Mouse (Mus musculus): ENCODE measurements around the gene Tmem30c. TPM values are rescaled to one million over a fixed set of nuclear protein-coding genes. Genes with fewer than 3 reads are reported as not detected.
A peak's percentile ranks its signal among the peaks of the same experiment; 100 is the strongest.

Tmem30c gene
- not detected in 2 replicates for polyA plus RNA-seq (2015; fragmentation: Nextera tagmentation; extraction: Ambion mirVana)

GRCm38 (mm10) chr16:57292765-57293164 lies at the start of gene Tmem30c:
Gene Tmem30c (minus strand): TSS chr16:57292865.
- Histone ChIP-seq H3K36me3 (ENCODE audit: insufficient read depth, low read length) (no peaks in the 10 kb centered on the region), H3K4me1 (replicated peaks; ENCODE audit: insufficient read depth, low read length) (no peaks in the 10 kb centered on the region), H3K27me3 (ENCODE audit: insufficient read depth, low read length) (no peaks in the 10 kb centered on the region), H3K9ac (ENCODE audit: low read depth, low read length) (no peak within 1 kb of the TSS), H3K9me3 (replicated peaks; ENCODE audit: low read length) (no peaks in the 10 kb centered on the region), H3K4me2 (ENCODE audit: low read length) (no peak within 1 kb of the TSS), H3K4me3 (replicated peaks; ENCODE audit: low read depth, low read length) (no peak within 1 kb of the TSS), H3K27ac (no peak within 1 kb of the TSS)
- ATAC-seq (replicated peaks; ENCODE audit: low FRiP score, low read depth): no peak
- no peak for DNase-seq (ENCODE audit: low spot score)
- WGBS: 84% methylated on average over 2 of the region's 2 CpGs
- TF ChIP-seq CTCF (IDR thresholded peaks at IDR 0.05; ENCODE audit: low read depth): no peak

- H3K4me1 ChIP-seq (replicated peaks; ENCODE audit: insufficient read depth, low read length): peaks cover 8% of the 10 kb centered on the region
- no peaks in the 10 kb centered on the region for H3K9me3 ChIP-seq (replicated peaks; ENCODE audit: low read length)
- H3K4me2 ChIP-seq (ENCODE audit: low read length): no peak overlapping the region
- TF ChIP-seq CTCF (IDR thresholded peaks at IDR 0.05; ENCODE audit: low read depth): no peak
- H3K27ac ChIP-seq: no peak overlapping the region
- H3K27me3 ChIP-seq (ENCODE audit: insufficient read depth, low read length): no peaks in the 10 kb centered on the region
- H3K4me3 ChIP-seq (replicated peaks; ENCODE audit: low read depth, low read length): no peak overlapping the region
- ATAC-seq (replicated peaks; ENCODE audit: low FRiP score, low read depth): no peak
- 69% methylated on average over 5 of the region's 5 CpGs for WGBS
- no peaks in the 10 kb centered on the region for H3K36me3 ChIP-seq (ENCODE audit: insufficient read depth, low read length)
- H3K9ac ChIP-seq (ENCODE audit: low read depth, low read length): no peak overlapping the region
- no peak for DNase-seq (ENCODE audit: low spot score)
Measured at GRCm38 (mm10) chr16:57340613-57340898, 47.9 kb upstream of the Tmem30c start.

DNA sequence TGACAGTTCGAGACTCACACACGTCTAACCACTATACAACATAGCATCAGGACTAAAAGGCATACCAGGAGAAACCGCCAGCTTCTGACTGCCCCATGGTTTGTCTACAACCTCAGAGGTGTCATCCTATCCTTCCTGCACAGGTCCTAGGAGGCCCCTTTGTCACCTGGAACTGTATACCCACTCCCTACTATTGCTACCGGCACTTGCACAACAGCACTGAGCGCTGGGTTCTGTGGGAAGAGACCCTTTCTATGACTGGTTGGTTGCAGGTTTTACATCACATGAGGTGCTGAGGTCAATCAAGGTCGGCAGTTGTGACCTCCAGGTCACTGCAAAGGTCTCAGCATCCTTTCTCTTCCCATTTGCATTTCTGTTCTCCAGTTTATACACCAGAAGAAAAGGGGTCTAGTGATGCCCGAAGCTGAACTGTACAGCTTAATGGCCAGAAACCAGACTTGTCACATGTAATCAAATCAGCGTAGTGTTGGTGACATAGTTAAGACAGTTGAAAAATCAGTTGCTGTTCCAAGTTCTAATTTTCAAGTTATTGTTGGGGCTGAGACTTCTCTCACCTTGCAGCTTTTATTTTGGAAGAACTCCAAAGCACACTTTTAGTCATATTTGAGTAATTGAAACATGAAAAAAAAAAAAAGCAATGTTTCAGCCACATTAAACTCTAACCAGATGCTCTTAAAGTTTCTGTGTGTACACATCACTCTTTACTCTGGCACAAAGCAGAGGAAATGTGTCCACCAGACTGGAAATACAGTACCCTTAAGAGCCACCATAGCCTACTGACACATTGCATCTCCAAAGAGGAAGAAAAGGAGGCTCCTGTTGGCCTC lies 47.3 kb upstream of the Tmem30c start:
- Histone ChIP-seq H3K4me3 (replicated peaks; ENCODE audit: low read depth, low read length) (no peak overlapping the region), H3K4me1 (replicated peaks; ENCODE audit: insufficient read depth, low read length) (peaks cover 8% of the 10 kb centered on the region), H3K9ac (ENCODE audit: low read depth, low read length) (no peak overlapping the region), H3K27me3 (ENCODE audit: insufficient read depth, low read length) (no peaks in the 10 kb centered on the region), H3K36me3 (ENCODE audit: insufficient read depth, low read length) (no peaks in the 10 kb centered on the region), H3K27ac (no peak overlapping the region), H3K9me3 (replicated peaks; ENCODE audit: low read length) (no peaks in the 10 kb centered on the region), H3K4me2 (ENCODE audit: low read length) (no peak overlapping the region)
- ATAC-seq (replicated peaks; ENCODE audit: low FRiP score, low read depth): peak; percentile 21; the same call in 1 of the 2 replicates
- no peak for TF ChIP-seq CTCF (IDR thresholded peaks at IDR 0.05; ENCODE audit: low read depth)
- 78% methylated on average over 8 of the region's 8 CpGs for WGBS
- no peak for DNase-seq (ENCODE audit: low spot score)

DNA sequence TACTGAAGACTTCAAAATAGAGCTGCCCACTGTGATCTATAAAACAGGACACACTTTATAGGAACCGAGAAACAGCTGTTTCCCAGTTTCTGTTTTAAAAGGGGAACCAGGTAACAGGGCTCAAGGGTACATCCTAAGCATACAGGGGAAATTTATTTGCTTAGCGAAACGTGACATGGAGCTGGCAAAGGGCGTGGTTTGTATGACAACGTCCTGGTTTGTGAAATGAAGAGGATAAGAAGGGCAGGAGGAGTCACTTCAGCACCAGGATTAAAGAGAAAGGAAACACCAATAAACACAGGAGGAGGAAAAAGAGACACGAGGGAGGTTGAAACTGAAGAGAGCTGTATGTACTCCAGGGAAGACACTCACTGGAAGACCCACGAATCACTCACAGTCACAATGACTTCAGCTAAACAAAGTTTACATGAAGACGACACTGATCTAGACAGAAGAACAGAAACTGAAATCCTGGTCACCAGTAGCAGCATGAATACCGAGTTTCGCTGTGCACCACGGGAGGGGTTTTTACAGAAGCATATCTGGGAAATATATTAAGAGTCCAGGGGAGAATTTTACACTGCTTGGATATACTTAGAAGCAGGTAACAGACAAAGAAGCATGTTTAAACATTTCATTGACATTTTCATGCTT lies 44.2 kb upstream of the Tmem30c start:
- ATAC-seq (replicated peaks; ENCODE audit: low FRiP score, low read depth) (no peak), DNase-seq (ENCODE audit: low spot score) (peak; percentile 46)
- TF ChIP-seq CTCF (IDR thresholded peaks at IDR 0.05; ENCODE audit: low read depth): no peak
- no peaks in the 10 kb centered on the region for H3K27me3 ChIP-seq (ENCODE audit: insufficient read depth, low read length)
- no peak overlapping the region for H3K4me2 ChIP-seq (ENCODE audit: low read length)
- WGBS: 46% methylated on average over 11 of the region's 11 CpGs
- H3K9me3 ChIP-seq (replicated peaks; ENCODE audit: low read length): no peaks in the 10 kb centered on the region
- H3K4me3 ChIP-seq (replicated peaks; ENCODE audit: low read depth, low read length): no peak overlapping the region
- H3K27ac ChIP-seq: no peak overlapping the region
- no peaks in the 10 kb centered on the region for H3K36me3 ChIP-seq (ENCODE audit: insufficient read depth, low read length)
- H3K9ac ChIP-seq (ENCODE audit: low read depth, low read length): no peak overlapping the region
- H3K4me1 ChIP-seq (replicated peaks; ENCODE audit: insufficient read depth, low read length): peaks cover 8% of the 10 kb centered on the region

DNA sequence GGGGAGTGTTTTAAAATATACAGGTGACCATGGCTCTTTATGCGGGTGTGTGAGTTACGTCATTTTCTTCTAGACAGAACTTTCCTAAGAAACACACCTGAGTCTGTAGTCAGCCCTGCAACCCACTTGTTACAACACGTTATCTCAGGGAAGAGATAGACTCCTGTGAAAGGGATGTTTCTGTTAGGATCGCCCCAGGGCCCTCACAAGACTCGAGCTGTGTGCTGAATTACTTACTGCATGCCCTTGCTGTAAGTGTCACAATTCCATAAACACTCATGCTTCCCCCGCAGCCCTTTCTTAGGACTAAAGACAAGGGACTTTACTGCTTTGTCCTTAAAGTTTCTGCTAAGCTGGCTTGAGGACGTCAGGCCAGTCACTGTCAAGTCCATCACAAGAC lies 39.6 kb upstream of the Tmem30c start:
- ATAC-seq (replicated peaks; ENCODE audit: low FRiP score, low read depth) (no peak), DNase-seq (ENCODE audit: low spot score) (no peak)
- Histone ChIP-seq H3K27me3 (ENCODE audit: insufficient read depth, low read length) (no peaks in the 10 kb centered on the region), H3K27ac (no peak overlapping the region), H3K4me3 (replicated peaks; ENCODE audit: low read depth, low read length) (no peak overlapping the region), H3K4me2 (ENCODE audit: low read length) (no peak overlapping the region), H3K9ac (ENCODE audit: low read depth, low read length) (no peak overlapping the region), H3K4me1 (replicated peaks; ENCODE audit: insufficient read depth, low read length) (peaks cover 4% of the 10 kb centered on the region), H3K36me3 (ENCODE audit: insufficient read depth, low read length) (no peaks in the 10 kb centered on the region), H3K9me3 (replicated peaks; ENCODE audit: low read length) (no peaks in the 10 kb centered on the region)
- WGBS: 77% methylated on average over 7 of the region's 7 CpGs
- no peak for TF ChIP-seq CTCF (IDR thresholded peaks at IDR 0.05; ENCODE audit: low read depth)

GRCm38 (mm10) chr16:57330111-57330510 lies 37.4 kb upstream of the Tmem30c start:
- DNase-seq (ENCODE audit: low spot score): peak; percentile 38
- no peak for ATAC-seq (replicated peaks; ENCODE audit: low FRiP score, low read depth)
- Histone ChIP-seq H3K27ac (no peak overlapping the region), H3K27me3 (ENCODE audit: insufficient read depth, low read length) (no peaks in the 10 kb centered on the region), H3K4me3 (replicated peaks; ENCODE audit: low read depth, low read length) (no peak overlapping the region), H3K36me3 (ENCODE audit: insufficient read depth, low read length) (no peaks in the 10 kb centered on the region), H3K9me3 (replicated peaks; ENCODE audit: low read length) (no peaks in the 10 kb centered on the region), H3K4me1 (replicated peaks; ENCODE audit: insufficient read depth, low read length) (no peaks in the 10 kb centered on the region), H3K4me2 (ENCODE audit: low read length) (no peak overlapping the region), H3K9ac (ENCODE audit: low read depth, low read length) (no peak overlapping the region)
- no peak for TF ChIP-seq CTCF (IDR thresholded peaks at IDR 0.05; ENCODE audit: low read depth)
- 80% methylated on average over 2 of the region's 2 CpGs for WGBS

Data from kidney, postnatal 0 days (tissue).